Mouse (Mus musculus): Measurements from ENCODE around the gene Mx1. TPM values are rescaled to one million over a fixed set of nuclear protein-coding genes. Genes with fewer than 3 reads are reported as not detected.

The Mx1 gene
- polyA plus RNA-seq (2016; fragmentation: Nextera tagmentation; extraction: Ambion mirVana), result 0.22 TPM in 1 of 2 replicates, not detected in the other

DNA sequence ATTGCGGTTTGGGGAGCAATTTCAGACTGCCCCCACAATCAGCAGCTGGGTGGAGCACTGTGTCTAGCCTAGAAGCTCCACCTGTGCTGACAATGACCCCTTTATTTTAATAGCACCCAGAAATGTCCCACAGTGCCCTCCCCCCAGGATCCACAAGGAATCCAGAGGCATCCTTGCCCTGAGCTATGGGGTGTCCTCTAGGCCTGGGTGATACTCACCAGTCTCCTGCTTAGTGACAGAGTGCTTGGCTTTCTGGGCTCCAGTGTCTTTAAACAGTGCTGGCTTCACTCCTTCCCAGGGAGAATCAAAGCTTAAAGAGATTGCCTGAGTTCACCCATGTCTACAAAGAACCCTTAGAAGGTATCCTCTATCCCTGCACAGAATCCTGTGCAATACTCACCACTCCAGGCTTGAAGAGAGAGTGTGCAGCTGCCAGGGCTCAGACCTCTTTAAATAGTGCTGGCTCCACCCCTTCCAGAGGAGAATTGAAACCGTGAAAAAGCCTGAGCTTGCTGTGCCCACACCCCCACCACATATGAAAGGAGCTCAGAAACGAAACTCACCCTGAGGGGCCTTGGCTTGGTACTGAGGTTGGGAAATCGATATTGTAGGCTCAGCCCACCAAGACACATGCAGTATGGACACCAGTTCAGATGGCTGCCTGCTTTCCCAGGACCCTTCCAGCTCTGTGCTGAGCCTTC lies at the start of gene Mx1:
Gene Mx1, minus strand, starts transcription at position 427 of the 701 bp plus-strand sequence.
- Histone ChIP-seq H3K4me3 (replicated peaks) (no peak within 1 kb of the TSS), H3K4me1 (replicated peaks) (peaks cover 11% of the 10 kb centered on the region), H3K9ac (replicated peaks) (no peak within 1 kb of the TSS), H3K9me3 (no peaks in the 10 kb centered on the region), H3K27ac (no peak within 1 kb of the TSS), H3K27me3 (no peaks in the 10 kb centered on the region), H3K36me3 (no peaks in the 10 kb centered on the region), H3K4me2 (no peak within 1 kb of the TSS)
- WGBS, result 33% methylated on average over 4 of the region's 4 CpGs
- no peak for ATAC-seq (ENCODE audit: insufficient number of reproducible peaks, insufficient read depth, low FRiP score, low TSS enrichment, low read depth)

DNA sequence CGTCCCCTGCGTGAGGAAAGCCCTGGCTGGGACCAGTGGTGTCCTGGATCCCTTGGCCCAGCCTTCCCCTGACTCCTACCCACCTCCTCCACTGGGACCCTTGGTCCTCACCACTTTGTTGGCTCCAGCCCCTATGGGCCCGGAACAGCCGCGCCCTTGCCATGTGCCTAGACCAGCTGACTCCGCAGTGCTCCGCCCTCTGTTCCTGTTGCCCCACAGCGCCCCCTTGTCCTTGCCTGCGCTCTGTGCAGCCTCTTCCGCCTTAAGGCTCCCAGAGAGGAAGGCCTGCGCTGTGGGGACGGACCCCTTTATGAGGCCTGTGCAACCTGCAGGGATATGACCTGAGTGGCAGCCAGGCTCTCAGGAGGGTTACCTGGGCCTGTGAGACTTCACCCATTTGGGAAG lies 49.6 kb upstream of the Mx1 start:
- no peak for ATAC-seq (ENCODE audit: insufficient number of reproducible peaks, insufficient read depth, low FRiP score, low TSS enrichment, low read depth)
- 82% methylated on average over 12 of the region's 12 CpGs for WGBS
- H3K27ac ChIP-seq, result no peak overlapping the region

DNA sequence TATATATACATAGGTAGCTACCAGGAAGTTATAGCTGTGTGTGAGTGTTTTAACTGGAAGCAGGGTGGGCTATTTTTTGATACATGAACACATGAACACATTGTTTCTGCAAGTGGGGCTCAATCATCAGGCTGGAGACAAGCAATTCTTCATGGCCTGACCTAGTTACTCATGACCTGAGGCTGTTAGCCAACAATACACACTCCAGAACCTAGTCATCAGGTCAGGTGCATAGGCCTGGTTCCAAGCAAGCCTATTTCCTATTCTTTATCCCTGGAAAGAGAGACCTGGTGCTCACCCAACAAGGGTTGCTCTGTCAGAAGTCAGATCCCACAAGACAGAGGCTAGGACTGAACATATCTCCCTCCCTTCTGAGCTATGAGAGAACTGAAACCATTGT lies 48.8 kb upstream of the Mx1 start:
- Histone ChIP-seq H3K4me1 (replicated peaks) (no peaks in the 10 kb centered on the region), H3K4me2 (no peak overlapping the region), H3K36me3 (no peaks in the 10 kb centered on the region), H3K27me3 (no peaks in the 10 kb centered on the region), H3K9ac (replicated peaks) (no peak overlapping the region), H3K4me3 (replicated peaks) (no peak overlapping the region), H3K27ac (no peak overlapping the region), H3K9me3 (no peaks in the 10 kb centered on the region)
- ATAC-seq (ENCODE audit: insufficient number of reproducible peaks, insufficient read depth, low FRiP score, low TSS enrichment, low read depth), result no peak

More for the DNA sequence above, 49.6 kb upstream of the Mx1 start:
- Histone ChIP-seq H3K9ac (replicated peaks) (no peak overlapping the region), H3K27me3 (no peaks in the 10 kb centered on the region), H3K36me3 (no peaks in the 10 kb centered on the region), H3K4me3 (replicated peaks) (no peak overlapping the region), H3K4me1 (replicated peaks) (no peaks in the 10 kb centered on the region), H3K4me2 (no peak overlapping the region), H3K9me3 (no peaks in the 10 kb centered on the region)

DNA sequence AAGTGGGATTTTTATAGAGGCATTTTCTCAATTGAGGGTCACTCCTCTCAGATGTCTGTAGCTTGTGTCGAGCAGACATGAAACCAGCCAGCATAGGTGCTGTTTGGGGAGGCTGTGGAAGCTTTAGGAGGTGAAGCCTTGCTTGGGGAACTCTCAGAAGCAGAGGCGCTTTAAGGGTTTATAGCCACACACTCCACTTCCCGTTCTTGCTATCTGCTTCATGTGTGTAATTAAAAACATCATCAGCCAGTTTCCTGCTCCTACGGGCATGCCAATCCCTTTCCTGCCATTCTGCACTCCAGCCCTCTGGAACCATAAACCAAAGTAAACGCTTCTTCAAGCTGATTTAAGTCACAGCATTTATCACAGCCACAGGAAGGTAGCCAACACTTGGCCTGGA lies 48.1 kb upstream of the Mx1 start:
- no peak for ATAC-seq (ENCODE audit: insufficient number of reproducible peaks, insufficient read depth, low FRiP score, low TSS enrichment, low read depth)
- H3K9ac ChIP-seq (replicated peaks), result no peak overlapping the region
- no peaks in the 10 kb centered on the region for H3K27me3 ChIP-seq
- no peak overlapping the region for H3K27ac ChIP-seq
- H3K4me1 ChIP-seq (replicated peaks), result no peaks in the 10 kb centered on the region
- no peaks in the 10 kb centered on the region for H3K9me3 ChIP-seq
- no peaks in the 10 kb centered on the region for H3K36me3 ChIP-seq
- no peak overlapping the region for H3K4me2 ChIP-seq
- 15% methylated on average over 5 of the region's 5 CpGs for WGBS
- no peak overlapping the region for H3K4me3 ChIP-seq (replicated peaks)

DNA sequence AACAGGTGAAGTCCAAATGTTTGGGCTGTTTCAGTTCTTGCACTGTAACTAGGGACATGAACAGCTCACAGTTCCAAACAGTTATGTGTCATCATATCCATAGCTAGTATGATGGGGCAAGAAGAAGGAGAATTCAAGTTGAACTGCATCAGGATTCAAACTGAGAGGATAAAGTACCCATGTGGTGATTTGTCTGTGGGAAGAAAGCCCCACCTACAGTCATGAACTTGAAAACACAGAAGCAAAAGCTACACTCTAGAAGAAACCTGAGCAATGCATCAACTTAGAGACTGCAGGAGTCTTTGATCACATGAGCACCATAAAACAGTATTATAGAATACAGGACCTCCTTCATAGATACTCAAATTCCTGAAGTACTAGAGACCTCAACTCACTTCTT lies 45.1 kb upstream of the Mx1 start:
- Histone ChIP-seq H3K4me3 (replicated peaks) (no peak overlapping the region), H3K4me1 (replicated peaks) (no peaks in the 10 kb centered on the region), H3K27me3 (no peaks in the 10 kb centered on the region), H3K9me3 (no peaks in the 10 kb centered on the region), H3K27ac (no peak overlapping the region), H3K36me3 (no peaks in the 10 kb centered on the region), H3K4me2 (no peak overlapping the region), H3K9ac (replicated peaks) (no peak overlapping the region)
- no peak for ATAC-seq (ENCODE audit: insufficient number of reproducible peaks, insufficient read depth, low FRiP score, low TSS enrichment, low read depth)

DNA sequence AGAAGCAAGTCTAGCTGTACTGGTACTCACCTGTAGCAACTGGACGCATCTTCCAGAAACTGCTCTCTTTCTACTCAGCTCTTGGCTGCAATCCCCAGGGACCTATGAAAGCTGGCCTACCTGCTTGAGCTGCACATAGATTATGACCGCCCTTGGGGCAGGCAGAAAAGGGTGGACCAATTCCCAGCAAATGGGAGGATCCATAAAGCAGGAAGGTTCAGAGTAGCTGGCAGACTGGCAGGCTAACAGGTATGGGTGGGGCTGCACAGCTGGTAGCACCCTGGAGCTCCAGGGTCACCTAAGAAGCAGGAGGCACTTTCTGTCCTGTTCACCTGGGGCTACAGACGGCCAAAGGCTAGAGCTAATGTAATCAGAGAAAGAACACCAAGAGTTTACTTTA lies 42.1 kb upstream of the Mx1 start:
- no peak for ATAC-seq (ENCODE audit: insufficient number of reproducible peaks, insufficient read depth, low FRiP score, low TSS enrichment, low read depth)
- Histone ChIP-seq H3K36me3 (no peaks in the 10 kb centered on the region), H3K4me1 (replicated peaks) (no peaks in the 10 kb centered on the region), H3K9ac (replicated peaks) (no peak overlapping the region), H3K9me3 (no peaks in the 10 kb centered on the region), H3K27me3 (no peaks in the 10 kb centered on the region), H3K4me2 (no peak overlapping the region), H3K4me3 (replicated peaks) (no peak overlapping the region), H3K27ac (no peak overlapping the region)
- 83% methylated on average over 3 of the region's 3 CpGs for WGBS

DNA sequence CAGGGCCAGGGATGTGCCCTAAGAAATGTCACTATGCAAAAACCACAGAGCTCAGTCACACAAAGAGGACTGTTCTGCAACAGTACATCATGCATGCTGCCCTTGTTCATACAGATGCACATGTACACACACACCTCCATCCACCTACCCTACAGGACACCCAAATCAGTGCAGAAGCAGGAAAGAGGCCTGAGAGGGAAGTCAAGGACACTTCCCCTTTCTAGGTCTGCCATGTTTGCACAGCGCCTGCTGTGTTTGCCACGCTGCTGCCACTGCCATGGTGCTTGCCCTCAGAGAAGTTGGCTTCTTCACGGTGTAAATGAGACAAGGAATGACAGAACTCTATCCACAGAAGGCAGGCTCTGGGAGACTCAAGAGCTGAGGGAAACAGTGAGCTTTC lies 41.1 kb upstream of the Mx1 start:
- WGBS, result 90% methylated on average over 3 of the region's 3 CpGs
- no peaks in the 10 kb centered on the region for H3K36me3 ChIP-seq
- no peak overlapping the region for H3K9ac ChIP-seq (replicated peaks)
- no peak for ATAC-seq (ENCODE audit: insufficient number of reproducible peaks, insufficient read depth, low FRiP score, low TSS enrichment, low read depth)
- no peak overlapping the region for H3K4me2 ChIP-seq
- no peak overlapping the region for H3K27ac ChIP-seq
- no peak overlapping the region for H3K4me3 ChIP-seq (replicated peaks)
- no peaks in the 10 kb centered on the region for H3K4me1 ChIP-seq (replicated peaks)
- H3K9me3 ChIP-seq, result no peaks in the 10 kb centered on the region
- H3K27me3 ChIP-seq, result no peaks in the 10 kb centered on the region

DNA sequence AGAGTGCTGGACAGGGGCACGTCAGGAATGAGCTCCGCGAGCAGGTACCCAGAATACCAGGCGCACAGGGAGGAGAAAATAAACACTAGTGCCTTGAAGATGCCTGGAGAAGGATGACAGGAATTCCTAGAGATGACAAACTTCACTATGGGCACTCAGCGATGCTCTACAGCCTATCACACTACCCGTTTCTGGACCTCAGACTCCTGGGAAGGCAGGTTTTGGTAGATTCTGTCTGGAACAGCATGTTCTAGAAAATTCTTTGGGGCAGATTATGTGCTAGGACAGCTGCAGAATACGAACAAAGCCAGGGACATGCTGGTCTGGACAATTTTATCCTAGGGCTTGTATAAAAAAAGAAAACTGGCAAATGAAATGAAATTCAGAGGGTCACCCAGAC lies 38.2 kb upstream of the Mx1 start:
- Histone ChIP-seq H3K4me1 (replicated peaks) (no peaks in the 10 kb centered on the region), H3K9ac (replicated peaks) (no peak overlapping the region), H3K4me2 (no peak overlapping the region), H3K36me3 (no peaks in the 10 kb centered on the region), H3K27me3 (no peaks in the 10 kb centered on the region), H3K27ac (no peak overlapping the region), H3K9me3 (no peaks in the 10 kb centered on the region), H3K4me3 (replicated peaks) (no peak overlapping the region)
- ATAC-seq (ENCODE audit: insufficient number of reproducible peaks, insufficient read depth, low FRiP score, low TSS enrichment, low read depth), result no peak
- WGBS, result 85% methylated on average over 7 of the region's 7 CpGs

DNA sequence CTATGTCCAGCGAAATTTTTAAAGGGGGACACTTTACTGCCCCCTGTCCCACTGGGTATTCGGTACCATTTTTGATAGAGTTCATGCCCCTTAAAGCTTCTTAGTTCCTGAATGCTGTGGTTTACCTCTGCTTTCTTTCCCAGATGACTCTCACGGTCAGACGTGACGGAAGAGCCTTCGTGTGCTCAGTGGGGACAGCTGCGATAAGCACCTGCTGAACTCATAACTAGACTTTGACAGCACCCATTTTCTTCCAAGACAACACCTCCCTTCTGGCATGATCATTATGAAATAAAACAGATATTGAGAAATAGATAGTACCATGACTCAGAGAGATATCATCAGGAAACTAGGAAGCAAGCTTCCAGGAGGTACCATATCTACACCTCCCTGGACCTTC lies 36.7 kb upstream of the Mx1 start:
- 91% methylated on average over 7 of the region's 7 CpGs for WGBS
- ATAC-seq (ENCODE audit: insufficient number of reproducible peaks, insufficient read depth, low FRiP score, low TSS enrichment, low read depth), result no peak
- H3K27ac ChIP-seq, result no peak overlapping the region
- no peaks in the 10 kb centered on the region for H3K4me1 ChIP-seq (replicated peaks)
- H3K27me3 ChIP-seq, result no peaks in the 10 kb centered on the region
- no peak overlapping the region for H3K4me2 ChIP-seq
- no peak overlapping the region for H3K4me3 ChIP-seq (replicated peaks)
- no peaks in the 10 kb centered on the region for H3K9me3 ChIP-seq
- H3K9ac ChIP-seq (replicated peaks), result no peak overlapping the region
- no peaks in the 10 kb centered on the region for H3K36me3 ChIP-seq

DNA sequence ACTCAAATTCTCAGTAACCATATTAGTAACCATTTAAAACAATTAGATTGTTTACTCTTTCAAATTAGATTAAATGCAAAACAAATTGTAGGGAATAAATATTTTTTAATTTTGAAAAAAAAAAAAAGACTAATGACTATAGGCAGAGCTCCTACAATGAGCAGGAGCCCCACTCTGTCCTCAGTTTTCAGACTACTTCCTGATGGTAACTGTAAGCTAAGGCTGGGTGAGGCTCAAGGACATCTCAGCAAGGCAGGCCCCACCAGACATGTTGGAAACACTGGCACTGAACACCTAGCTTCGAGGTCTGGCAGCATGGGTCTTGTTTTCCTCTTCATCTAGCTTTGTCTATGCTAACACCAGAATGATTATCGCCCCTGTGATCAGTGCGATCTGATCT lies 35.4 kb upstream of the Mx1 start:
- Histone ChIP-seq H3K27me3 (no peaks in the 10 kb centered on the region), H3K27ac (no peak overlapping the region), H3K4me2 (no peak overlapping the region), H3K9me3 (no peaks in the 10 kb centered on the region), H3K36me3 (no peaks in the 10 kb centered on the region), H3K4me3 (replicated peaks) (no peak overlapping the region), H3K9ac (replicated peaks) (no peak overlapping the region), H3K4me1 (replicated peaks) (no peaks in the 10 kb centered on the region)
- whole genome bisulfite sequencing, result 93% methylated on average over 3 of the region's 3 CpGs
- no peak for ATAC-seq (ENCODE audit: insufficient number of reproducible peaks, insufficient read depth, low FRiP score, low TSS enrichment, low read depth)

DNA sequence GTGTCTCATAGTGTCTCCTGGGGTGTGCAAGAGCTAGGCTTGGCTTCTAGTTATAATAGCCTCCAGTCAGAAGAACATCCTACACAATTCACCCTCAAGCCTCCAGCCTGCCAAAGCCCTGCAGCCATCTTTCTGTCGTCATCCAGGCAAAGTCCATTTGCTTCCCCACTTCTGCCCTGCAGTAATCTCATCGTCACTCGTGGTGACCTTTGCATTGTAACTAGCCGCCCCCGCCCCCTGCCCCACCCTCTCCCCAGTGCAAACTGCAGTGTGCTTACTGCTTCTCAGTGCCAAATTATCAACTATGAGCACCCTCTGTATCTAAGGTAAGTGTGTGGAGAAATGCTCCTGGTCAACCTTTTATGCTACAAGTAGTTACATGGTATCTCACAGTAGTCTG lies 35.0 kb upstream of the Mx1 start:
- Histone ChIP-seq H3K4me2 (no peak overlapping the region), H3K9ac (replicated peaks) (no peak overlapping the region), H3K27ac (no peak overlapping the region), H3K36me3 (no peaks in the 10 kb centered on the region), H3K4me1 (replicated peaks) (no peaks in the 10 kb centered on the region), H3K4me3 (replicated peaks) (no peak overlapping the region), H3K9me3 (no peaks in the 10 kb centered on the region), H3K27me3 (no peaks in the 10 kb centered on the region)
- WGBS, result 44% methylated on average over 5 of the region's 5 CpGs
- ATAC-seq (ENCODE audit: insufficient number of reproducible peaks, insufficient read depth, low FRiP score, low TSS enrichment, low read depth), result no peak

DNA sequence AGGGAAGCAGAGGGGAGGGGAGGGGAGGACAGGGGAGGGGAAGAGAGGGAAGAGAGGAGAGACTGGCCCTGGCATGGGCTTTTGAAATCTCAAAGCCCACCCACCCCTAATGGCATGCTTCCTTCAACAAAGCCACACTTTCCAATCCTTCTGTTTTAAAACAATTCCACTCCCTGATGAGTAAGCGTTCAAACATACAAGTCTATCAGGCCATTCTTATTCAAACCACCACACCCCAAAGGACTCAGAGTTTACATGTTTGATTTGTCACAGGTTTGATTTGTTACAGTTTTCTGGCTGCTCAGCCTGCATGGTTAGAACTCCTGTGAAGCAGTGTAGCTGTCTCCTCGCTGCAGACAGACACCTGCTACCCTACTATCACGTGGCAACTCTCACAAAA lies 33.3 kb upstream of the Mx1 start:
- Histone ChIP-seq H3K36me3 (no peaks in the 10 kb centered on the region), H3K27ac (no peak overlapping the region), H3K9ac (replicated peaks) (no peak overlapping the region), H3K4me2 (no peak overlapping the region), H3K27me3 (no peaks in the 10 kb centered on the region), H3K4me1 (replicated peaks) (no peaks in the 10 kb centered on the region), H3K9me3 (no peaks in the 10 kb centered on the region), H3K4me3 (replicated peaks) (no peak overlapping the region)
- WGBS, result 64% methylated on average over 3 of the region's 3 CpGs
- ATAC-seq (ENCODE audit: insufficient number of reproducible peaks, insufficient read depth, low FRiP score, low TSS enrichment, low read depth), result no peak
